14 mouse cellular contexts compared by ENCODE assay signal in genomic region chr4:126495942-126496790, GRCm38 (mm10). TPM values are rescaled to one million over a fixed set of nuclear protein-coding genes. Genes with fewer than 3 reads are reported as not detected.
DNase-seq lines count a peak whose midpoint lies in the region; ATAC-seq and TF ChIP-seq lines count a peak whose summit lies in the region.
"Had no signal": no experiment of that assay in that cellular context is flagged by ENCODE, and none has a peak within 500 bp of the region (broad histone marks: within the 10 kb centered on the region; RNA-seq: fewer than 3 reads in every experiment).

No protein-coding gene starts in this region.

- TF ChIP-seq CTCF in lung, postnatal 0 days (IDR thresholded peaks at IDR 0.05), result no peak
- TF ChIP-seq CTCF in forebrain, postnatal 0 days (IDR thresholded peaks at IDR 0.05; ENCODE audit: low read depth), result no peak

- no peak overlapping the region for H3K9ac ChIP-seq in lung, postnatal 0 days (replicated peaks; ENCODE audit: low read depth)
- no peak overlapping the region for H3K9ac ChIP-seq in limb, embryonic 15.5 days
- H3K9ac ChIP-seq in forebrain, postnatal 0 days, result no peak overlapping the region
- H3K9ac ChIP-seq: forebrain, embryonic 15.5 days had no signal

- peak; percentile 65 for TF ChIP-seq EP300 in lung, postnatal 0 days (IDR thresholded peaks at IDR 0.05)

- no peak overlapping the region for H3K27ac ChIP-seq in lung, postnatal 0 days (ENCODE audit: low read length)
- peak overlapping the region; percentile 38 for H3K27ac ChIP-seq in limb, embryonic 15.5 days
- H3K27ac ChIP-seq in forebrain, postnatal 0 days (ENCODE audit: low read depth, low read length), result no peak overlapping the region
- H3K27ac ChIP-seq: forebrain, embryonic 15.5 days; hindbrain, postnatal 0 days had no signal

- H3K36me3 ChIP-seq in lung, postnatal 0 days (ENCODE audit: insufficient read depth, low read length), result peaks cover 5% of the 10 kb centered on the region; the same call in 1 of the 2 replicates
- H3K36me3 ChIP-seq in limb, embryonic 15.5 days, result peaks cover 19% of the 10 kb centered on the region; the same call in 1 of the 2 replicates
- peaks cover 46% of the 10 kb centered on the region for H3K36me3 ChIP-seq in forebrain, postnatal 0 days (ENCODE audit: insufficient read depth)

- no peaks in the 10 kb centered on the region for H3K4me1 ChIP-seq in lung, postnatal 0 days (ENCODE audit: insufficient read depth, low read depth, low read length)
- no peaks in the 10 kb centered on the region for H3K4me1 ChIP-seq in limb, embryonic 15.5 days
- no peaks in the 10 kb centered on the region for H3K4me1 ChIP-seq in forebrain, postnatal 0 days (ENCODE audit: insufficient read depth)
- H3K4me1 ChIP-seq: forebrain, embryonic 15.5 days had no signal

- ATAC-seq in lung, postnatal 0 days, result peak; percentile 78
- no peak for ATAC-seq in limb, embryonic 15.5 days (ENCODE audit: insufficient number of reproducible peaks, low FRiP score, low TSS enrichment, low read depth)
- no peak for ATAC-seq in forebrain, postnatal 0 days
- ATAC-seq: forebrain, embryonic 15.5 days; hindbrain, postnatal 0 days had no signal

- 48% methylated on average over 5 of the region's 5 CpGs for WGBS in lung, postnatal 0 days
- 57% methylated on average over 5 of the region's 5 CpGs for WGBS in limb, embryonic 15.5 days
- WGBS in forebrain, postnatal 0 days, result 78% methylated on average over 5 of the region's 5 CpGs

- H3K9me3 ChIP-seq in lung, postnatal 0 days (ENCODE audit: low read length), result no peaks in the 10 kb centered on the region
- H3K9me3 ChIP-seq in limb, embryonic 15.5 days, result no peaks in the 10 kb centered on the region
- no peaks in the 10 kb centered on the region for H3K9me3 ChIP-seq in forebrain, postnatal 0 days (ENCODE audit: low read length)
- H3K9me3 ChIP-seq: forebrain, embryonic 15.5 days had no signal

- H3K4me3 ChIP-seq in lung, postnatal 0 days (ENCODE audit: low read depth, low read length), result no peak overlapping the region
- H3K4me3 ChIP-seq in limb, embryonic 15.5 days, result no peak overlapping the region
- no peak overlapping the region for H3K4me3 ChIP-seq in forebrain, postnatal 0 days (ENCODE audit: low read depth, low read length)
- H3K4me3 ChIP-seq: forebrain, embryonic 15.5 days had no signal

- no peaks in the 10 kb centered on the region for H3K27me3 ChIP-seq in lung, postnatal 0 days (replicated peaks; ENCODE audit: insufficient read depth, low read length)
- no peaks in the 10 kb centered on the region for H3K27me3 ChIP-seq in limb, embryonic 15.5 days
- no peaks in the 10 kb centered on the region for H3K27me3 ChIP-seq in forebrain, postnatal 0 days (ENCODE audit: insufficient read depth, low read length)
- H3K27me3 ChIP-seq: forebrain, embryonic 15.5 days had no signal

- peak; percentile 9 for DNase-seq in kidney, adult 11 months
- no peak for DNase-seq in kidney, adult 18-20 months
- peak; percentile 84 for DNase-seq in lung, postnatal 0 days (ENCODE audit: low spot score)
- no peak for DNase-seq in lung, postnatal 14 days
- DNase-seq in layer of hippocampus, postnatal 36 days, result no peak
- no peak for DNase-seq in forebrain, postnatal 0 days
- DNase-seq: cerebellum, postnatal 14 days; gastrocnemius, postnatal 10 days; right cerebral cortex, adult 18-20 months; spleen, adult 18-20 months had no signal

- no peak overlapping the region for H3K4me2 ChIP-seq in lung, postnatal 0 days (replicated peaks; ENCODE audit: low read depth, low read length)
- no peak overlapping the region for H3K4me2 ChIP-seq in limb, embryonic 15.5 days
- no peak overlapping the region for H3K4me2 ChIP-seq in forebrain, postnatal 0 days (ENCODE audit: low read depth)
- H3K4me2 ChIP-seq: forebrain, embryonic 15.5 days; midbrain, embryonic 11.5 days had no signal

RNA-seq across cellular contexts. Expression of gene Ago1, which starts 27.8 kb away (rescaled TPM):
- polyA plus RNA-seq in lung, postnatal 0 days (2015; fragmentation: Nextera tagmentation; extraction: Ambion mirVana), result 5.4 and 5.7 TPM in 2 replicates
- polyA plus RNA-seq in limb, embryonic 15.5 days (2015; fragmentation: Nextera tagmentation; extraction: Ambion mirVana), result 3.1 and 4.0 TPM in 2 replicates
- 10 to 100 TPM; 60.0 to 60.5 TPM for total RNA-seq in layer of hippocampus, postnatal 36 days (2021)
- 33.2 and 35.7 TPM in 2 replicates for total RNA-seq in forebrain, postnatal 0 days (2014; rRNA removed)
- polyA plus RNA-seq in forebrain, postnatal 0 days (2015; fragmentation: Nextera tagmentation; extraction: Ambion mirVana), result 4.5 and 4.7 TPM in 2 replicates

RNA-seq across cellular contexts. Expression of gene Ago4, which starts 37.1 kb away (rescaled TPM):
- 5.6 and 6.1 TPM in 2 replicates for polyA plus RNA-seq in lung, postnatal 0 days (2015; fragmentation: Nextera tagmentation; extraction: Ambion mirVana)
- polyA plus RNA-seq in limb, embryonic 15.5 days (2015; fragmentation: Nextera tagmentation; extraction: Ambion mirVana), result 1.9 and 3.3 TPM in 2 replicates
- 1 to 10 TPM; 8.5 to 9.6 TPM for total RNA-seq in layer of hippocampus, postnatal 36 days (2021)
- 10.1 and 11.6 TPM in 2 replicates for total RNA-seq in forebrain, postnatal 0 days (2014; rRNA removed)
- polyA plus RNA-seq in forebrain, postnatal 0 days (2015; fragmentation: Nextera tagmentation; extraction: Ambion mirVana), result 2.3 and 3.1 TPM in 2 replicates

Comparison
In these comparisons a context has a peak if more than half of its experiments do, and no peak if none do; other contexts are left out.
1. DNase-seq: peak in kidney, adult 11 months (single experiment) and lung, postnatal 0 days (single experiment); none in kidney, adult 18-20 months (single experiment), lung, postnatal 14 days (single experiment), layer of hippocampus, postnatal 36 days (0 of 2) and forebrain, postnatal 0 days (single experiment).